Mouse (Mus musculus) heart, adult 18-20 months (tissue): Measurements from ENCODE around the gene Sept8. TPM values are rescaled to one million over a fixed set of nuclear protein-coding genes. Genes with fewer than 3 reads are reported as not detected.
A peak's percentile ranks its signal among the peaks of the same experiment; 100 is the strongest.

Experiments used
- DNase-seq, 2 experiments: peaks; one replicate each; pipeline ENCODE4 v3.0.0; 2021 to 2022; ENCODE audit warnings: mixed read lengths in 1 of 2
- long read RNA-seq, 2 experiments: library from polyadenylated mRNA; stranded (forward); transcript quantifications; one replicate each; pipeline ENCODE4 v2.0.0; 2021
- total RNA-seq, 2 experiments: library from RNA; stranded (reverse); gene quantifications; 2 replicates each; pipeline ENCODE4 v1.2.3; 2021

Gene Sept8
- 10 to 100 TPM; 24.7 to 24.8 TPM for total RNA-seq
- long read RNA-seq, experiment 1, full-length matches to known transcripts = 12 of 15 reads
- long read RNA-seq, experiment 1, partial matches to known transcripts = 1 of 15 reads
- long read RNA-seq, experiment 1, other reads (novel, unspliced or antisense) = 2 of 15 reads
- long read RNA-seq, experiment 2, full-length matches to known transcripts = 2 of 3 reads
- long read RNA-seq, experiment 2, partial matches to known transcripts = 1 of 3 reads
- long read RNA-seq, experiment 2, other reads (novel, unspliced or antisense) = 0 of 3 reads

- peak; percentile 81 to 82 for DNase-seq
Observed at GRCm38 (mm10) chr11:53519207-53520121, at the start of gene Sept8. Gene Sept8 (plus strand): TSS chr11:53519257.

GRCm38 (mm10) chr11:53469294-53469967 lies 49.6 kb upstream of the Sept8 start:
- no peak for DNase-seq

GRCm38 (mm10) chr11:53469968-53470695 lies 48.9 kb upstream of the Sept8 start, which contains the start of gene Gm9837:
Gene Gm9837 (minus strand): TSS chr11:53470479.
- peak; percentile 91 to 97 for DNase-seq

GRCm38 (mm10) chr11:53472709-53473108 lies 46.3 kb upstream of the Sept8 start:
- DNase-seq = no peak

- no peak for DNase-seq
Observed at GRCm38 (mm10) chr11:53475620-53476019, 43.4 kb upstream of the Sept8 start.

GRCm38 (mm10) chr11:53477833-53478232 lies 41.2 kb upstream of the Sept8 start:
- DNase-seq = no peak

GRCm38 (mm10) chr11:53478383-53479170 lies 40.5 kb upstream of the Sept8 start:
- no peak for DNase-seq

- DNase-seq = no peak
Observed at GRCm38 (mm10) chr11:53479171-53479782, 39.8 kb upstream of the Sept8 start.

- peak in 1 of 2 experiments; percentile 18 for DNase-seq
Observed at GRCm38 (mm10) chr11:53479783-53480301, 39.2 kb upstream of the Sept8 start, which contains the start of the genes Gm9945 and Sowaha. Gene Gm9945 (plus strand): TSS chr11:53480166. Gene Sowaha (minus strand): TSS chr11:53480274.

GRCm38 (mm10) chr11:53481088-53481730 lies 37.8 kb upstream of the Sept8 start:
- DNase-seq = no peak

- DNase-seq = no peak
Observed at GRCm38 (mm10) chr11:53483159-53483891, 35.7 kb upstream of the Sept8 start.

GRCm38 (mm10) chr11:53485719-53486118 lies 33.3 kb upstream of the Sept8 start:
- DNase-seq = no peak

GRCm38 (mm10) chr11:53486351-53486750 lies 32.7 kb upstream of the Sept8 start:
- no peak for DNase-seq

GRCm38 (mm10) chr11:53486822-53487594 lies 32.0 kb upstream of the Sept8 start:
- no peak for DNase-seq

GRCm38 (mm10) chr11:53489007-53489406 lies 30.1 kb upstream of the Sept8 start:
- no peak for DNase-seq

GRCm38 (mm10) chr11:53489421-53489820 lies 29.6 kb upstream of the Sept8 start:
- DNase-seq = no peak

- peak; percentile 55 to 81 for DNase-seq
Observed at GRCm38 (mm10) chr11:53491954-53492401, 27.1 kb upstream of the Sept8 start.
